Mouse (Mus musculus): ENCODE measurements around the gene Spata20.

GRCm38 (mm10) chr11:94449886-94450285 lies 36.1 kb downstream of the Spata20 start:
- TF ChIP-seq MXI1 (IDR thresholded peaks at IDR 0.05; ENCODE audit: low read depth, low read length): no peak
- no peak for TF ChIP-seq POLR2A (IDR thresholded peaks at IDR 0.05; ENCODE audit: control insufficient read depth in 1 of 2, insufficient read depth in 1 of 2, low read depth in 1 of 2, low read length in 2 of 2, poor library complexity in 1 of 2)
- TF ChIP-seq MAX (IDR thresholded peaks at IDR 0.05; ENCODE audit: low read length): no peak
- TF ChIP-seq MAFK (IDR thresholded peaks at IDR 0.05; ENCODE audit: borderline replicate concordance, low read depth, low read length): no peak
- no peak for TF ChIP-seq CTCF (IDR thresholded peaks at IDR 0.05 in 2 of 3, conservative IDR thresholded peaks at IDR 0.05 in 1 of 3; ENCODE audit: control insufficient read depth in 1 of 3, insufficient read depth in 1 of 3, low read depth in 2 of 3, low read length in 3 of 3, poor library complexity in 1 of 3, severe bottlenecking in 1 of 3)
- TF ChIP-seq CHD2 (IDR thresholded peaks at IDR 0.05; ENCODE audit: low read length): no peak
- TF ChIP-seq RCOR1 (IDR thresholded peaks at IDR 0.05; ENCODE audit: low read depth, low read length): no peak
- TF ChIP-seq GABPA (IDR thresholded peaks at IDR 0.05; ENCODE audit: low read depth, low read length): no peak
- no peak for TF ChIP-seq USF2 (IDR thresholded peaks at IDR 0.05; ENCODE audit: borderline replicate concordance in 1 of 2, insufficient read depth in 1 of 2, low read depth in 1 of 2, low read length in 2 of 2)
- no peak for TF ChIP-seq HCFC1 (IDR thresholded peaks at IDR 0.05; ENCODE audit: low read depth, low read length)
- no peak for TF ChIP-seq GATA1 (IDR thresholded peaks at IDR 0.05; ENCODE audit: low read depth, low read length)

All from MEL (cell line).